Mouse (Mus musculus): ENCODE results near the gene Manea. TPM values are rescaled to one million over a fixed set of nuclear protein-coding genes. Genes with fewer than 3 reads are reported as not detected.

Gene Manea
- 4.8 TPM for polyA plus RNA-seq (2012; fragmentation: generic; extraction: Trizol)

- H3K36me3 ChIP-seq (ENCODE audit: control insufficient read depth, insufficient read depth), result no peaks in the 10 kb centered on the region
- no peaks in the 10 kb centered on the region for H3K27me3 ChIP-seq (ENCODE audit: control insufficient read depth, insufficient read depth, insufficient read length)
- no peak for TF ChIP-seq SRF (IDR thresholded peaks at IDR 0.05; ENCODE audit: control insufficient read depth, insufficient read length, low read depth)
- no peak for TF ChIP-seq REST (IDR thresholded peaks at IDR 0.05; ENCODE audit: insufficient read depth, insufficient read length)
- TF ChIP-seq TCF12 (IDR thresholded peaks at IDR 0.05; ENCODE audit: insufficient read depth, poor library complexity, severe bottlenecking), result no peak
- peak; percentile 27 for TF ChIP-seq POLR2AphosphoS2 (IDR thresholded peaks at IDR 0.05; ENCODE audit: insufficient read length, low read depth)
- no peak for TF ChIP-seq E2F4 (IDR thresholded peaks at IDR 0.05; ENCODE audit: insufficient read depth)
- no peak for TF ChIP-seq CEBPB (IDR thresholded peaks at IDR 0.05; ENCODE audit: insufficient read depth, poor library complexity, severe bottlenecking)
- no peak for TF ChIP-seq TCF3 (IDR thresholded peaks at IDR 0.05; ENCODE audit: insufficient read length, low read depth)
- no peak for TF ChIP-seq MAX (IDR thresholded peaks at IDR 0.05; ENCODE audit: low read depth)
- no peak for TF ChIP-seq USF1 (IDR thresholded peaks at IDR 0.05; ENCODE audit: low read depth)
- peak in 1 of 3 experiments; percentile 3 for TF ChIP-seq MYOG (IDR thresholded peaks at IDR 0.05; ENCODE audit: control insufficient read depth in 1 of 3, insufficient read depth in 1 of 3, insufficient read length in 2 of 3, low read depth in 2 of 3)
- peak; percentile 76 for TF ChIP-seq POLR2A (IDR thresholded peaks at IDR 0.05; ENCODE audit: insufficient read length, low read depth)
- no peak for TF ChIP-seq MYOD1 (IDR thresholded peaks at IDR 0.05; ENCODE audit: control insufficient read depth in 1 of 3, insufficient read length in 2 of 3, low read depth in 2 of 3)
- peak within 1 kb of the TSS; percentile 55 for H3K4me3 ChIP-seq
- peak within 1 kb of the TSS; percentile 91 for H3K4me2 ChIP-seq (ENCODE audit: low read depth)
- H3K79me2 ChIP-seq (ENCODE audit: control insufficient read depth, insufficient read depth), result peaks cover 32% of the 10 kb centered on the region
- peak within 1 kb of the TSS; percentile 21 for H3ac ChIP-seq (ENCODE audit: control insufficient read depth, insufficient read length)
Measured at GRCm38 (mm10) chr4:26346443-26347106, at the start of gene Manea. Gene Manea (minus strand): TSS chr4:26346891.

- TF ChIP-seq POLR2A (IDR thresholded peaks at IDR 0.05; ENCODE audit: insufficient read length, low read depth) (no peak), USF1 (IDR thresholded peaks at IDR 0.05; ENCODE audit: low read depth) (no peak), TCF3 (IDR thresholded peaks at IDR 0.05; ENCODE audit: insufficient read length, low read depth) (no peak), MYOG (IDR thresholded peaks at IDR 0.05; ENCODE audit: control insufficient read depth in 1 of 3, insufficient read depth in 1 of 3, insufficient read length in 2 of 3, low read depth in 2 of 3) (no peak), E2F4 (IDR thresholded peaks at IDR 0.05; ENCODE audit: insufficient read depth) (no peak)
- Histone ChIP-seq H3K4me3 (no peak overlapping the region), H3K4me2 (ENCODE audit: low read depth) (no peak overlapping the region)
Measured at GRCm38 (mm10) chr4:26354616-26355015, 7.9 kb upstream of the Manea start.

GRCm38 (mm10) chr4:26353643-26354231 is 7.0 kb upstream of the Manea start:
- TF ChIP-seq POLR2A (IDR thresholded peaks at IDR 0.05; ENCODE audit: insufficient read length, low read depth) (no peak), MYOD1 (IDR thresholded peaks at IDR 0.05; ENCODE audit: control insufficient read depth in 1 of 3, insufficient read length in 2 of 3, low read depth in 2 of 3) (no peak), MAX (IDR thresholded peaks at IDR 0.05; ENCODE audit: low read depth) (no peak), REST (IDR thresholded peaks at IDR 0.05; ENCODE audit: insufficient read depth, insufficient read length) (no peak), USF1 (IDR thresholded peaks at IDR 0.05; ENCODE audit: low read depth) (no peak), SRF (IDR thresholded peaks at IDR 0.05; ENCODE audit: control insufficient read depth, insufficient read length, low read depth) (no peak), POLR2AphosphoS2 (IDR thresholded peaks at IDR 0.05; ENCODE audit: insufficient read length, low read depth) (no peak), TCF3 (IDR thresholded peaks at IDR 0.05; ENCODE audit: insufficient read length, low read depth) (no peak), MYOG (IDR thresholded peaks at IDR 0.05; ENCODE audit: control insufficient read depth in 1 of 3, insufficient read depth in 1 of 3, insufficient read length in 2 of 3, low read depth in 2 of 3) (no peak), E2F4 (IDR thresholded peaks at IDR 0.05; ENCODE audit: insufficient read depth) (no peak), TCF12 (IDR thresholded peaks at IDR 0.05; ENCODE audit: insufficient read depth, poor library complexity, severe bottlenecking) (no peak), CEBPB (IDR thresholded peaks at IDR 0.05; ENCODE audit: insufficient read depth, poor library complexity, severe bottlenecking) (no peak)
- H3K36me3 ChIP-seq (ENCODE audit: control insufficient read depth, insufficient read depth), result no peaks in the 10 kb centered on the region
- H3K4me3 ChIP-seq, result no peak overlapping the region
- no peaks in the 10 kb centered on the region for H3K27me3 ChIP-seq (ENCODE audit: control insufficient read depth, insufficient read depth, insufficient read length)
- no peak overlapping the region for H3K4me2 ChIP-seq (ENCODE audit: low read depth)
- no peak overlapping the region for H3ac ChIP-seq (ENCODE audit: control insufficient read depth, insufficient read length)
- no peaks in the 10 kb centered on the region for H3K79me2 ChIP-seq (ENCODE audit: control insufficient read depth, insufficient read depth)

More at GRCm38 (mm10) chr4:26354616-26355015, 7.9 kb upstream of the Manea start:
- no peaks in the 10 kb centered on the region for H3K36me3 ChIP-seq (ENCODE audit: control insufficient read depth, insufficient read depth)
- H3K27me3 ChIP-seq (ENCODE audit: control insufficient read depth, insufficient read depth, insufficient read length), result no peaks in the 10 kb centered on the region
- no peak overlapping the region for H3ac ChIP-seq (ENCODE audit: control insufficient read depth, insufficient read length)
- no peaks in the 10 kb centered on the region for H3K79me2 ChIP-seq (ENCODE audit: control insufficient read depth, insufficient read depth)

- peak overlapping the region; percentile 55 for H3K4me3 ChIP-seq
- TF ChIP-seq POLR2AphosphoS2 (IDR thresholded peaks at IDR 0.05; ENCODE audit: insufficient read length, low read depth) (no peak), CEBPB (IDR thresholded peaks at IDR 0.05; ENCODE audit: insufficient read depth, poor library complexity, severe bottlenecking) (peak; percentile 50; the same call in 1 of the 2 replicates)
- H3K36me3 ChIP-seq (ENCODE audit: control insufficient read depth, insufficient read depth), result no peaks in the 10 kb centered on the region
- H3K4me2 ChIP-seq (ENCODE audit: low read depth), result peak overlapping the region; percentile 50
- H3K79me2 ChIP-seq (ENCODE audit: control insufficient read depth, insufficient read depth), result peaks cover 26% of the 10 kb centered on the region
- no peaks in the 10 kb centered on the region for H3K27me3 ChIP-seq (ENCODE audit: control insufficient read depth, insufficient read depth, insufficient read length)
- H3ac ChIP-seq (ENCODE audit: control insufficient read depth, insufficient read length), result peak overlapping the region; percentile 21
Measured at GRCm38 (mm10) chr4:26347239-26347638, 548 bp upstream of the Manea start.

Data from myocyte (in vitro differentiated cells).